Mouse (Mus musculus) CH12.LX (cell line): Measurements from ENCODE around the gene Wdr5. TPM values are rescaled to one million over a fixed set of nuclear protein-coding genes. Genes with fewer than 3 reads are reported as not detected.

Experiments used
- DNase-seq: peaks from one replicate; pipeline ENCODE4 v3.0.0-alpha.2; 2013; ENCODE audit errors: extremely low read depth
- H3K27ac ChIP-seq: 2 replicates; pipeline ENCODE4 v1.5.1; 2012; ENCODE audit warnings: low read depth, mild to moderate bottlenecking, control low read depth, moderate library complexity; ENCODE audit not compliant: insufficient read depth
- H3K27me3 ChIP-seq: replicated peaks from 2 replicates; pipeline ENCODE3; 2012; ENCODE audit warnings: inconsistent platforms
- H3K36me3 ChIP-seq, 2 experiments: replicated peaks in 1 of 2; 2 replicates each; pipeline versions ENCODE3 to v1.6.1; 2012; ENCODE audit warnings: inconsistent platforms in 1 of 2, low read length in 1 of 2, mild to moderate bottlenecking in 1 of 2, mixed read lengths in 1 of 2, moderate library complexity in 1 of 2; ENCODE audit not compliant: control insufficient read depth in 1 of 2, insufficient read depth in 1 of 2
- H3K4me1 ChIP-seq, 2 experiments: 2 replicates each; pipeline ENCODE4 v1.6.1; 2012; ENCODE audit warnings: inconsistent platforms in 1 of 2, moderate library complexity in 1 of 2; ENCODE audit not compliant: insufficient read depth in 2 of 2, control insufficient read depth in 1 of 2
- H3K4me2 ChIP-seq: 2 replicates; pipeline ENCODE4 v1.6.1; 2012; ENCODE audit warnings: low read depth, mild to moderate bottlenecking, control low read depth; ENCODE audit not compliant: poor library complexity, insufficient read depth, severe bottlenecking
- H3K4me3 ChIP-seq, 3 experiments: fragments of 150-350 bp in 1 of 3; sonication (generic) in 1 of 3; replicated peaks in 1 of 3; 2 replicates each; pipeline versions ENCODE3 to v1.5.1; 2011 to 2012; ENCODE audit warnings: low read depth in 2 of 3, low read length in 2 of 3, mild to moderate bottlenecking in 2 of 3, moderate library complexity in 2 of 3, control low read depth in 1 of 3, improper control_type of control experiment in 1 of 3, inconsistent platforms in 1 of 3, mixed read lengths in 1 of 3; ENCODE audit not compliant: poor library complexity in 1 of 3
- H3K79me2 ChIP-seq: replicated peaks from 2 replicates; pipeline ENCODE4 v1.6.1; 2012; ENCODE audit warnings: mild to moderate bottlenecking, moderate library complexity; ENCODE audit not compliant: control insufficient read depth, poor library complexity, insufficient read depth, severe bottlenecking; ENCODE audit errors: extremely low read depth
- H3K9ac ChIP-seq: 2 replicates; pipeline ENCODE4 v1.6.1; 2012; ENCODE audit warnings: low read depth, mild to moderate bottlenecking, control low read depth, moderate library complexity; ENCODE audit not compliant: insufficient read depth
- H3K9me3 ChIP-seq: replicated peaks from 2 replicates; pipeline ENCODE3; 2012; ENCODE audit warnings: low read length, inconsistent platforms, mixed read lengths
- CHD1 ChIP-seq: IDR thresholded peaks from 2 replicates; pipeline ENCODE4 v1.6.1; 2012; ENCODE audit warnings: low read depth, low read length, improper control_type of control experiment, inconsistent platforms
- CHD2 ChIP-seq: IDR thresholded peaks from 2 replicates; pipeline ENCODE4 v1.6.1; 2011; ENCODE audit warnings: low read length, improper control_type of control experiment
- EP300 ChIP-seq: IDR thresholded peaks from 2 replicates; pipeline ENCODE4 v1.6.1; 2011; ENCODE audit warnings: low read length, improper control_type of control experiment
- ETS1 ChIP-seq: conservative IDR thresholded peaks from 2 replicates; pipeline ENCODE4 v1.6.1; 2012; ENCODE audit warnings: low read depth, mild to moderate bottlenecking, inconsistent platforms, low read length, improper control_type of control experiment, moderate library complexity
- GABPA ChIP-seq: IDR thresholded peaks from 2 replicates; pipeline ENCODE4 v1.6.1; 2012; ENCODE audit warnings: low read depth, low read length, improper control_type of control experiment, inconsistent platforms; ENCODE audit not compliant: insufficient replicate concordance
- IRF4 ChIP-seq: IDR thresholded peaks from 2 replicates; pipeline ENCODE4 v1.6.1; 2014; ENCODE audit warnings: low read depth, mild to moderate bottlenecking, inconsistent platforms, low read length, improper control_type of control experiment
- JUND ChIP-seq: conservative IDR thresholded peaks from 2 replicates; pipeline ENCODE4 v1.6.1; 2011; ENCODE audit warnings: low read depth, low read length, improper control_type of control experiment
- KAT2A ChIP-seq: IDR thresholded peaks from 2 replicates; pipeline ENCODE4 v1.6.1; 2012; ENCODE audit warnings: low read length, improper control_type of control experiment, inconsistent platforms; ENCODE audit not compliant: insufficient replicate concordance
- MAFK ChIP-seq: IDR thresholded peaks from 2 replicates; pipeline ENCODE4 v1.6.1; 2011; ENCODE audit warnings: low read length, improper control_type of control experiment; ENCODE audit not compliant: insufficient replicate concordance
- MAZ ChIP-seq: IDR thresholded peaks from 2 replicates; pipeline ENCODE4 v1.6.1; 2012; ENCODE audit warnings: low read depth, mild to moderate bottlenecking, inconsistent platforms, low read length, improper control_type of control experiment, moderate library complexity
- MXI1 ChIP-seq: IDR thresholded peaks from 2 replicates; pipeline ENCODE4 v1.6.1; 2011; ENCODE audit warnings: mild to moderate bottlenecking, low read depth, low read length, improper control_type of control experiment
- NELFE ChIP-seq: IDR thresholded peaks from 2 replicates; pipeline ENCODE4 v1.6.1; 2011; ENCODE audit warnings: low read depth, low read length, improper control_type of control experiment
- NRF1 ChIP-seq: IDR thresholded peaks from 2 replicates; pipeline ENCODE4 v1.6.1; 2014; ENCODE audit warnings: low read depth, mild to moderate bottlenecking, inconsistent platforms, low read length, improper control_type of control experiment, moderate library complexity
- POLR2A ChIP-seq: IDR thresholded peaks from 2 replicates; pipeline ENCODE4 v1.6.1; 2011; ENCODE audit warnings: low read depth, mild to moderate bottlenecking, improper control_type of control experiment, low read length
- POLR2AphosphoS2 ChIP-seq: IDR thresholded peaks from 2 replicates; pipeline ENCODE4 v1.6.1; 2011; ENCODE audit warnings: low read depth, low read length, improper control_type of control experiment
- RAD21 ChIP-seq: IDR thresholded peaks from 2 replicates; pipeline ENCODE4 v1.6.1; 2011; ENCODE audit warnings: low read depth, mild to moderate bottlenecking, low read length, improper control_type of control experiment, moderate library complexity
- SIN3A ChIP-seq: IDR thresholded peaks from 2 replicates; pipeline ENCODE4 v1.6.1; 2012; ENCODE audit warnings: low read length, improper control_type of control experiment, inconsistent platforms
- SMC3 ChIP-seq: IDR thresholded peaks from 2 replicates; pipeline ENCODE4 v1.6.1; 2011; ENCODE audit warnings: low read depth, low read length, improper control_type of control experiment
- TCF12 ChIP-seq: IDR thresholded peaks from 2 replicates; pipeline ENCODE4 v1.6.1; 2014; ENCODE audit warnings: low read depth, mild to moderate bottlenecking, inconsistent platforms, low read length, improper control_type of control experiment
- USF2 ChIP-seq: conservative IDR thresholded peaks from 2 replicates; pipeline ENCODE4 v1.6.1; 2011; ENCODE audit warnings: low read depth, low read length, improper control_type of control experiment
- ZC3H11A ChIP-seq: IDR thresholded peaks from 2 replicates; pipeline ENCODE4 v1.6.1; 2012; ENCODE audit warnings: low read depth, mild to moderate bottlenecking, inconsistent platforms, low read length, improper control_type of control experiment
- ZNF384 ChIP-seq: IDR thresholded peaks from 2 replicates; pipeline ENCODE4 v1.6.1; 2012; ENCODE audit warnings: low read depth, low read length, improper control_type of control experiment, inconsistent platforms
- dilution Hi-C: fragments of 300-500 bp; cut with MboI; formaldehyde crosslinking; loops from 2 replicates; pipeline ENCODE4 v1.14.3; 2020; ENCODE audit warnings: low sequenced_read_pairs; ENCODE audit not compliant: extremely low pct_unique_long_range_greater_than_20kb, extremely low pct_ligation_motif_present
- in situ Hi-C: fragments of 300-500 bp; cut with MboI; formaldehyde crosslinking; loops from 3 replicates; pipeline ENCODE4 v1.14.3; 2019; ENCODE audit warnings: low sequenced_read_pairs, low pct_ligation_motif_present, low pct_unique_long_range_greater_than_20kb, mixed read lengths
- polyA plus RNA-seq: library from polyadenylated mRNA; unstranded; fragments of >175 nt; gene quantifications from 2 replicates; pipeline ENCODE4 v1.2.1, GENCODE M21; 2012; ENCODE audit warnings: low read depth; ENCODE audit not compliant: insufficient read length
- total RNA-seq, 2 experiments: library from RNA; depleted of rRNA; stranded (reverse); fragments of 300-350 nt in 1 of 2; fragments of >200 nt in 1 of 2; gene quantifications; 2 replicates each; pipeline ENCODE4 v1.2.3; 2012 to 2014

Wdr5 gene
- total and polyA plus RNA-seq, 3 experiments, result 33.9 to 56.0 (median 54.8) TPM

- Histone ChIP-seq H3K4me3 (no peak overlapping the region), H3K36me3 (no peaks in the 10 kb centered on the region), H3K27ac (no peak overlapping the region), H3K9ac (no peak overlapping the region), H3K4me2 (no peak overlapping the region), H3K79me2 (no peaks in the 10 kb centered on the region), H3K4me1 (no peaks in the 10 kb centered on the region), H3K27me3 (peaks cover 87% of the 10 kb centered on the region), H3K9me3 (peaks cover 2% of the 10 kb centered on the region)
- TF ChIP-seq MAZ (no peak), NELFE (no peak), SIN3A (no peak), ZNF384 (no peak), JUND (no peak)
- DNase-seq, result no peak
- in situ Hi-C loops (no loop called here), dilution Hi-C loops (no loop called here)
These were observed 61.5 kb downstream of the Wdr5 start for GRCm38 (mm10) chr2:27576416-27576815.

GRCm38 (mm10) chr2:27578552-27578951 lies 63.6 kb downstream of the Wdr5 start:
- H3K4me1 ChIP-seq, result no peaks in the 10 kb centered on the region
- no peak for TF ChIP-seq POLR2AphosphoS2
- TF ChIP-seq IRF4, result no peak
- no peak for TF ChIP-seq CHD2
- TF ChIP-seq MXI1, result no peak
- no peak for TF ChIP-seq ZC3H11A
- no peak for TF ChIP-seq TCF12
- no peak for TF ChIP-seq KAT2A
- TF ChIP-seq MAZ, result no peak
- no peak for TF ChIP-seq MAFK
- no peak for TF ChIP-seq ETS1
- TF ChIP-seq NRF1, result no peak
- TF ChIP-seq POLR2A, result no peak
- TF ChIP-seq SMC3, result no peak
- TF ChIP-seq JUND, result no peak
- no peak for TF ChIP-seq USF2
- TF ChIP-seq CHD1, result no peak
- TF ChIP-seq RAD21, result no peak
- TF ChIP-seq EP300, result no peak
- TF ChIP-seq GABPA, result no peak
- H3K27ac ChIP-seq, result no peak overlapping the region
- dilution Hi-C loops (no loop called here), in situ Hi-C loops (no loop called here)
- H3K79me2 ChIP-seq, result no peaks in the 10 kb centered on the region
- no peaks in the 10 kb centered on the region for H3K36me3 ChIP-seq
- no peak overlapping the region for H3K4me3 ChIP-seq
- H3K4me2 ChIP-seq, result no peak overlapping the region
- H3K9me3 ChIP-seq, result peaks cover 2% of the 10 kb centered on the region
- peaks cover 88% of the 10 kb centered on the region for H3K27me3 ChIP-seq
- no peak overlapping the region for H3K9ac ChIP-seq
- no peak for DNase-seq
